Mouse (Mus musculus) myocyte (in vitro differentiated cells): ENCODE measurements around the gene Efna4.

Experiments used
- CEBPB ChIP-seq: IDR thresholded peaks from 2 replicates; pipeline ENCODE4 v1.6.1; 2011; ENCODE audit warnings: mild to moderate bottlenecking, moderate library complexity; ENCODE audit not compliant: poor library complexity, insufficient read depth, severe bottlenecking
- E2F4 ChIP-seq: IDR thresholded peaks from one replicate; pipeline ENCODE4 v1.6.1; 2011; ENCODE audit warnings: mild to moderate bottlenecking, control low read depth, moderate library complexity; ENCODE audit not compliant: insufficient read depth
- MAX ChIP-seq: IDR thresholded peaks from one replicate; pipeline ENCODE4 v1.6.1; 2011; ENCODE audit warnings: low read depth, mild to moderate bottlenecking, control low read depth
- POLR2A ChIP-seq: IDR thresholded peaks from one replicate; pipeline ENCODE4 v1.6.1; 2011; ENCODE audit warnings: low read depth, mild to moderate bottlenecking, control low read depth, moderate library complexity; ENCODE audit not compliant: insufficient read length
- USF1 ChIP-seq: IDR thresholded peaks from one replicate; pipeline ENCODE4 v1.6.1; 2011; ENCODE audit warnings: low read depth, mild to moderate bottlenecking, control low read depth, moderate library complexity

DNA sequence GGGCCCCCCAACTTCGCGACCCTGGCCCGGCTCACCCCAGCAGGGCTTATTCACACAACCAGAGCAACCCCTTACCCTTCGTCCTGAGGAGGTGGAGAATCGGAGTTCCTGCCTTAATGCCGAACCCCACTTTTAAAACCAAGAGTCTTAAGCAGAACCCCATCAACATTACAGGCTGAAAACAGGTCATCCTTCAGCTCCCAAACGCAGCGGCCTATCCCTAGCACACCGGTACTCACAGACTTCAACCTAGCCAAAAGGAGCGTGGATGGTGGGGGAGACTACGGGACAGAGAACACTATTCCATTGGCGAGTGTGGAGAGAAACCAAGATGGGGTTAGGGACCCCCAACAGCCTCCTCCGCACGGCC is 15.7 kb downstream of the Efna4 start:
- no peak for TF ChIP-seq E2F4
- no peak for TF ChIP-seq POLR2A
- TF ChIP-seq CEBPB: no peak
- no peak for TF ChIP-seq MAX
- TF ChIP-seq USF1: no peak
